Mouse (Mus musculus): ENCODE results near the gene Liph. TPM values are rescaled to one million over a fixed set of nuclear protein-coding genes. Genes with fewer than 3 reads are reported as not detected.

The Liph gene
- total RNA-seq, 1 experiment from 2014 or later, result 0.10 TPM

Other genes with a start within 250 kb of the Liph start
- gene Ehhadh, start 207.9 kb downstream of the Liph start, total RNA-seq (2017), result 5.8 and 7.1 TPM in 2 replicates
- gene Map3k13, start 201.3 kb downstream of the Liph start, total RNA-seq (2017), result not detected in 2 replicates
- 13.3 and 17.0 TPM in 2 replicates for gene Tmem41a, start 48.1 kb downstream of the Liph start, total RNA-seq (2017)
- 46.2 and 56.0 TPM in 2 replicates for gene Senp2, start 13.8 kb upstream of the Liph start, total RNA-seq (2017)
- 1.8 and 2.8 TPM in 2 replicates for gene Igf2bp2, start 167.6 kb upstream of the Liph start, total RNA-seq (2017)

All from hematopoietic stem cell, adult 5-6 weeks (primary cell).